Mouse (Mus musculus): ENCODE data around the gene Smim20.
A peak's percentile ranks its signal among the peaks of the same experiment; 100 is the strongest.

Smim20 gene

DNA sequence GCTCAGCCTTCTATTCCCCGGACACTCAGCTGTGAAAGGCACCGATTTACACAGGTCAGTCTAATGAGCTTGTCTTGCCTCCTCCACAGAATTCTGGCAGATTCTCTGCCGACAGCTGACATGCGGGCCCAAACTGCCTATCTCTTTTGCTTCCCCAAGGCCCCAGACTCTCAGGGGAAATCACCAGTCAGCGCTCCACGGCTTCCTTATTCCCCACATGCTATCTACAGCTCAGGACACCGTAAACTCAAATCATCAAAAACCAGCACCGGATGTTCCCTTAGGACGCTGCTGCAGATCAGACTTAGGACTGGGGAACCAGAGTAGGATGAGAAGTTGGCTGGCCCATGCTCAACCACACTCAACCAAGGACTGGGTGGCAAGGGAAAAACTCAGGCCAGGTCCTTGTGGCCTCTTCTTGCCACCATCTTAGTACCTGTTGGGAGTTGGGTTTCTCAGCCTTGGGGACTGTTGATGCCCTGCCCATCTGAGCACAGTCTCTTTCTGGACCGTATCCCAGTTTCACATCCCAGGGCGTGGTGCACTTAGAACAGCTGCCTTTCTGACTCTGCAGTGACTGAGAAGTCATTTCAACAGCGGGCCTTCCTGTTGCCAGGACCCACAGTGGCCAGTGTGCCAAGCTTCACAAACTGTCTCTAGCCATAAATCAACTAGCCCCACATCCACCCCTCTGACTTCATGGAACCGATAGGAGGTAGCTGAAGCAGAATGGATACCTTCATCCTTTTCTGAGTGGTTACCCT is 47.7 kb downstream of the Smim20 start:
- no peak for DNase-seq

DNA sequence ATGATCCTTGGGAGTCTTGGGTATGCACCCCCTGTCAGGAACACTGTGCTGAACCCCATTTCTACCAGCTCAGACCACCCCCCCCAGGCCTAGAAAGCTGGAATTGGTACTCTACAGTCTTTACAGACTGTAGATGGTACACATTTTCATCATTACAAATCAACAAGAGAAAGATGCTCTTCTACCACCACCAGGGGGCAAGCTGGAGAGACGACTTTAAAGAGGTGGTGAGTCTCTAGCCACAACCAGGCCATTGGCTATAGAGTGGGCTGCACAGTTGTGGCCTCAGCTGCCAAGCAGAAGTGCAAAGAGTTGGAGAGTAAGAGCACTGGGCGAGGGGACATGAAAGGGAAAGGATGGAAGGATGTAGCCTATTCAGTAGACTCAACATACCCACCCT is 48.9 kb downstream of the Smim20 start:
- DNase-seq: no peak

DNA sequence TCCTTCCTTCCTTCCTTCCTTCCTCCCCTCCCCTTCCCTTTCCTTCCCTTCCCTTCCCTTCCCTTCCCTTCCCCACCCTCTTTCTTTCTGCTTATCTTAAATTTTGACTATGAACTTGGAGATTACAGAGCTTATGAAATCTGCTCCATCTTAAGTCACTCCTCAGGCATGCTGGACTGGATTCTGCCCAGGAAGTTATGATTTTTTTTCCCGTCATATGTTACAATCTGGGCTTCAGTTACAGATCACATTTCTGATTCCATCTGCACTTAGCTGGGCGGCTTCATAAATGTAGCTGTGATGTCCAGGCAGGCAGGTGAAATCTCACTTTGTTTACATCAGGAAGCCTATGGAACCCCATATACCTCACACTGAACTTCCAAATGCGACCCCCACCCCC is 50.5 kb downstream of the Smim20 start:
- no peak for DNase-seq

DNA sequence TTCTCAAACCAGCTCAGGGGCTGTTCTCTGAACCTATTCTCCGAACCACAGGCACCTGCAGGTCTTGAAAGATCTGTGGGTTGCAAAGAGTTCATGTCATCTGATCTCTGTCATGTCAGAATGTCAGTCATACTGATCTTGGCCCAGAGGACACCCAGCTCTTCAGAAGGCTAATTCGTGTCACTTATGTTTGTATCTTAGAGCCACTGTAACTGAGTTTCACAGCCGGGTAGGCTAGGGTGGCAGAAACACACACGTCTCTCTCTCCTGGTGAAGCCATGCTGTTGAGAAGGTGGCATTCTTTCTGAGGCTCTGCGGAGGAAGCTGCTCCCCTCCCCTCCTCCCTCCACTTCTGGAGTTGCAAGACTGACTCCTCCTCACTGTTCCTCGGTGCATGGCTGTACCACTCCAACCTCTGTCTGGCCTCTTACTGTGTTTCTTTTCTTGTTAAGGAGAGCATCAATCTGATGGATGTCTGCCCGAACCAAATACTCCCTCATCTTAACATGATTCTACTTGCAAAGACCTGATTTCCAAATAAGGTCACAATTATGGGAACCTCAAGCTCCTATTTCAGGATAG is 51.1 kb downstream of the Smim20 start:
- no peak for DNase-seq

DNA sequence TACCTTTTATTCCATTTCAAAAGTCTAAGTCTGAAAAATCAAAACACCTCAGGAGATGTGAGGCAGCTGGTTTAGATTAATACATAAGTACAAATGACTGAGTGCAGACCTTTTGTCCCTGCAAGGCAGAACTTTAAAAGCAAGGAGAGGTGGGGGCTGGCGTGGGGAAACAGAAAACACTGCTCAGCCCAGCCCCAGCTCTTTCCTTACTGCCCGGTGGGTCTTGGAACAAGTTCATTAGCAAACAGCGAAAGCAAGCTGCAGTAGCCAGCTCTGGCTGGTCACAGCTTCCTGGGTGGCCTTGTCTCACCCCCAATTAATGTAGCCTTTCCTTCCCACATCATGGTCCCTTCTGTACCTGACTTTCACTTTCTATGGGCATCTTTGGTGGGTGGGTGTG is 53.4 kb downstream of the Smim20 start:
- no peak for DNase-seq

DNA sequence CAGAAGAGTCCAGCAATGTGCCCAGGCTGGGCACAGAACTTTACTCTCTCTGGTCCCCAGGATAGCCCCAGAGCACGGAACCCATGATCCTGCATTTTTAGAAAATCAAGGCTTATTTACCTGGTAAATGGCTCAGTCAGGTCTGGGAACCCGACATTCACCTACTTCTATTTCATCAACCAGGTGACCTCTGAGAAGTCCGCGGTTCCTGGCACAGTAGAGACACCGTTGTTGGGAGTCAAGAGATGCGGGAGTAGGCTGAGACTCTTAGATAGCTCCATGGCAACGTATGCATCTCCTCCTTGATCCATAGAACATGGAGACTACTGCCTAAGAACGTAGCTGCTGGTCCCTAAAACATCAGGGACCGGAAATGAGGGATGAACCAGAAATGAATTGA is 55.0 kb downstream of the Smim20 start:
- DNase-seq: no peak

DNA sequence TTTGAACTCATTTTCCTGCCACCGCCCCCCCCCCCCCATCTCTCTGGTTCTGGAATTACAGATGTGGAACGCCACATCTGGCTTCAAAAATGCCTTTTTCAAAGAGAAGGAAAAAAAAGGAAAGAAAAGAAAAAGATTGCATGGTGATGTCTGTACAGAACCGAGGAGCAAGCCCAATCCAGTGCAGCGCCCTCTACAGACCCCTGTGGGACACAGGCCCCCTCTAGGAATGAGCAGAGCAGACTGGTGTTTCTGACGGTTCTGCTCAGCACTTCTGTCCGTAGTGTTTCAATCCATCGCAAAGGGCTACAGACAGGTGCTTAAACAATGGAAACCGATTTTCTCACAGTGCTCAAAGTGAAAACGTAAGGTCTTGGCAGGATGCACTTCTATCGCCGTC is 55.6 kb downstream of the Smim20 start:
- no peak for DNase-seq

DNA sequence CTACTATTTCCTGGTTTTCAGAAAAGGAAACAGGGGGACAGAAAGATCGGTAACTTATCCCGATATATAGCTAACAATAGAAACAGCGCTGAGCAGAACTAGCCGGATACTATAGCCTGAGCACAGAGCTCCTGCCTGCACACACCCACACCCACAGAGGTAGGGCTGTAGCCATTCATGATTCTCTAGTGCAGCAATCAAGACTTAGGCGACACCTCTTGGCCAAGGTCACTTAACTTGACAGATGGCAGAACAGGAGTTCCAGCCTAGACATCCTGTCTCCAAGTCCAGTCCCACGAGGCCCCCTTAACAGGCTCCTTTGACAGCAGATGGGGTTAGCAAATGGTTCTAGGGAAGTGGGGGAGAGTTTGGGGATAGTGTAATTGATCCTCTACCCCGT is 56.2 kb downstream of the Smim20 start:
- DNase-seq: no peak

DNA sequence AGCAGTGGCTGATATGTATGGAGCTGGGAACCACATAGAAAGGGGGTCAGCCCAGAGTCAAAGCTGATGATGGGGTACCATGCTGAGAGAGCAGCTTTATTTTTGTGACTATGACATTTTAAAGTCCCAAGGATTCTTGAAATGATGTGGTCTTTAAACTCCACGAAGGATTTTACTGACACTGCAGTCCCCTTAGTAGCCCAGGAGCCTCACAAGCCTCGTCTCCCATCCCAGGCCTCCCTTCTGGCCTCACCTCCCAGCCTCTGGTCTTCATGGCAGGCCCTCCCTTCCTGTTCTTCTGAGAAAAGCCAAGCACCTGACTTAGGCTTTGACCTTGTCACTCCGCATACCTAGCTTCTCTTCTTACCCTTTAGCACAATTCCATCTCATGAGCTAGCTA is 57.4 kb downstream of the Smim20 start:
- DNase-seq: no peak

DNA sequence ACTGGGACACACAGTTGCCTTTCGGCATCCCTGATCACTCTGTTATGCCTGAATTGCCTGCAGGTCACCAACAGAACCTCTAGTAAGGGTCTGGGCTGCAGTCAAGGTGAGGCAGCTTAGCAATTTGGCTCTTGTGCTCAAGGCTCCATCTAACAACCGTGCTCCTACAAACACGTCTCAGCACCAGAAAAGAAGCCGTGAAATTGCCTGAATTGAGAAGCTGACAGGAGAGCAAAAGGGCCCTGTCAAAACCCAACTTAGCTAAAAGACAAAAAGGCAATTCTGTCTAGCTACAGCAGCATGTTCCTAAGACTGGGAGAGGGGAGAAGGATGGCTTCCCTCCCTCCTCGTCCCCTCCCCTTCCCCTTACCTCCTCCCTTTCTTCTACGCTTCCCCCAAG is 57.9 kb downstream of the Smim20 start:
- DNase-seq: no peak

DNA sequence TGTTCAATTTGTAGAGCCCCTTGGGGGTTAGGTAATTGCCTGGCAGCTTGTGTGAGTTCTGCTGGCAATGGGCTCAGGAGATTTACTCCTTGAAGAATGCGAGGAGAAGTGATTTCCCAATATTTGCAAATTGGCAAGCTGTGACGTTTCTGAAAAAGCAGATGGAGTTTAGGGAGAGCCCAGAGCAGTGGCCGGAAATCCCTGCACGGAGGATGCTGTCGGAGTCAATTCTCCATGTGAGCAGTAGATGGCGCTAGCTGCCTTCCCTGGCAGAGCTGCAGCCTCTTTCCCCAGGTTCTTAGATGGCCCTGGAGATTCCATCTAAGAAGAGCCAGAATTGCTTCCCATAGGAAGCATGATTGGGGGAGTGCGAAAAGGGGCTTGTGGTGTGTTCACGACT is 59.1 kb downstream of the Smim20 start:
- DNase-seq: peak in 1 of 2 experiments; percentile 17

DNA sequence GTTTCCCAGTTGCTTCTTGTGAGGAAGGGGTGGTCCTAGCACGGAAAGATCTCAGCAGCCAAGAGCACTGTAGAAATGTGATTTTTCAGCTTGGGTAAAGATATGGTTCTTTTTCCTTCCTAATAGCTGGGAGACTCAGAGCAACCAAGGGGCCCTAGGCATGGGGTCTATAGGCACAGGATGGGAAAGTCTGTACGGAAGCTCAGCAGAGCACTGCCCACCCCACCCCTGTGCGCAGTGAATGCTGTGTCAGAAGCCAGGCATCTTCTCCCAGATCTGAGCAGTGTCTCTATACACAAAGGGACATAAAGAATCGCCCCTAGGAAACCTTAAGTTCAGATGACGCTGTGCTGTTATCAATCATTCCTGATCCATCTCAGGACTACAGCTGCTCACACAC is 59.6 kb downstream of the Smim20 start:
- no peak for DNase-seq
